Mouse (Mus musculus) heart, postnatal 25 days (tissue): Measurements from ENCODE around the gene Dscam. TPM values are rescaled to one million over a fixed set of nuclear protein-coding genes. Genes with fewer than 3 reads are reported as not detected.

ENCODE experiments used
- DNase-seq: peaks from one replicate; pipeline ENCODE4 v3.0.0; 2022; ENCODE audit warnings: low spot score
- intact Hi-C: fragments of 180-260 bp; cut with DNase I; formaldehyde crosslinking; loops from one replicate; pipeline ENCODE4 v1.15.1; 2025
- total RNA-seq, 2 experiments: library from RNA; stranded (reverse); gene quantifications; 2 replicates each; pipeline ENCODE4 v1.2.3; 2021

Dscam gene
- total RNA-seq, 2 experiments from 2014 or later = not detected

- intact Hi-C loops = no loop called here
- no peak for DNase-seq
These were observed 200.1 kb downstream of the Dscam start for GRCm38 (mm10) chr16:96970412-96970811.

- no peak for DNase-seq
- intact Hi-C loops = no loop called here
These were observed 200.9 kb downstream of the Dscam start for GRCm38 (mm10) chr16:96969643-96970042.

- DNase-seq = no peak
- intact Hi-C loops = no loop called here
These were observed 201.6 kb downstream of the Dscam start for GRCm38 (mm10) chr16:96968885-96969480.

DNA sequence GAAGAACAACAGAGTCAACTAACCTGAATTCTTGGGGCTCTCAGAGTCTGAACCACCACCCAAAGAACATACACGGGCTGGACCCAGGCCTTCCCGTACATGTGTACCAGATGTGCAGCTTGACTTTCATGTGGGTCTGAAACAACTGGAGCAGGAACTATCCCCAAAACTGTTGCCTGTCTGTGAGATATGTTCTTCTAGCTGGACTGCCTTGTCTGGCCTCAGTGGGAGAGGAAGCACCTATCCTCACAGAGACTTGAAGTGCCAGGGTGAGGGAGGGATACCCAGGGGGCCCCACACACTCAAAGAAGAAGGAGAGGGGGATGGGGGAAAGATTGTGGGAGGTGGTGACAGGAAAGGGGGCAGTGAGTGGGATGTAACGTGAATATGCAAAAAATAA, 210.9 kb downstream of the Dscam start:
- no peak for DNase-seq
- intact Hi-C loops = no loop called here

DNA sequence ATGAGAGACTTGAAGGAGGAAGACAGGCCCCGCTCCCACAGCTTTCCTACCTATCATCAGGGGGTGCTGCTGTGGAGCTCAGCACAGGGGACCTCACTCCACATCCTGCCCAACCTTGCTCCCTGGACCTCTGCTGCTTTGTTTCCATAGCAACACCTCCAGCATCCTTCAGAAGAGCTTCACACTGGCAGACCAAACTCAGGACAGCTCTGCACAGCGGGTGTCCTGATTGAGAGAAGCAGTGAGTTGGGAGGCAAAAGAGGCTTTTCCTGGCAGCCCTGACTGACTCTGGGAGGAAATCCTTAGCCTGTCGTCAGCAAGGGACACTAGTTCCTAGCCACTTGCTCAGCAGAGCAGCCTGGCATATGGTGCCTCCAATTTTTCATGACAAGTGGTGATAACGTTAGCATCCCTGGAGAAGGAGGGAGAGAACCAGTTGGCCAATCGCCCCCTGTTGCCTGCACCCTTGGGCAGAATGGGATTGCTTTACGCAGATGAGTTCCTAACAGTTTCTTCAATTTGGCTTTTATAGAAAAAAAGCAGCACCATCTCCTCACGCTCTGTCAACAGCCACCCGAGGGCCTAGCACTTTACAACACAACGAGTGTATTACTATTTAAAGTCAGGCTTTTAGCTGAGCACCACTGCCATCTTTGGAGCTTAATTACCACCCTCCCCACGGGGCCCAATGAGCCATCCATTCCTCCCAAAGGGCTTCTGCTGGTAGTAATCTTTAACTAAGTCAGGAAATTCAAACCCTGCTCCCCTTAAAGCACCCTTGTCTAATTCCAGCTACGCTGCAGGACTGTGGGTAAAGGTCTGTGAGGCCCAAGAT, 224.9 kb downstream of the Dscam start:
- intact Hi-C loops = no loop called here
- DNase-seq = no peak

DNA sequence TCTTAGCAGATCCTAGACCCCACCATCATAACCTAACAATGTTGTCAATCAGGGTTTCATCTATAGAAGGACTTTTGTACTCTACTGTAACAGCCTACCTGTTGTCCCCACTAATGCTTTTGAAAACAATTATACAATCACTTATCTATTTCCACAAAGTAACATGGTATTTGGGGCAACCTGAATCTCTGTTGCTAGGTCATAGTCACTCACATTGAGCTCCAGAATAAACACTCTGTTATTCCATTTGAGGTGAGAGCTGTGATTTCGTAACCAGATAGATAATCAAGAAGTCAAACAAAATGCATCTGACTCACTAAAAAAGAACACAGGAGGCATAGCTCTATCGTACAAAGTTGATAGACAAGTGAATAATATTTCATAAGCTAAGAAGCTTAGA, 226.9 kb downstream of the Dscam start:
- DNase-seq = no peak
- intact Hi-C loops = no loop called here

- no peak for DNase-seq
- intact Hi-C loops = no loop called here
These were observed 235.8 kb downstream of the Dscam start for GRCm38 (mm10) chr16:96934795-96935194.

DNA sequence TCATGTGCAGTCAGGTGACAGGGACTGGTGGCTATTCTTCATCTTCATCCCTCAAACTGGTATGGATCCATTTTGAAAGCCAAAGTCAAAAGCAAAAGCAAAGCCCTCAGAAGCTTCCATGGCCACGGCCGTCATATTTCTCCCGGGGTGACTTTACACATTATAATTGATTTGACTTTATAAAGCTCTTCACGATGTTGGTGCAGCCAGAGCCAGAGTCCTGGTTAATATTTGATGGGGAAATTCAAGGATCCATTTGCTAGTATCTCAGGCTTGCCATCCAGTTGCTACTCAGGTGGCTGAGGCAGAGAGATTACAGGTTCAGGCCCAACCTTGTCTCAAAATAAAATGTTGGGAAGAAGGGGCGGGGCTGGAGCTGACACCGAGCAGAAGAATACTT, 238.3 kb downstream of the Dscam start:
- DNase-seq = no peak
- intact Hi-C loops = no loop called here

DNA sequence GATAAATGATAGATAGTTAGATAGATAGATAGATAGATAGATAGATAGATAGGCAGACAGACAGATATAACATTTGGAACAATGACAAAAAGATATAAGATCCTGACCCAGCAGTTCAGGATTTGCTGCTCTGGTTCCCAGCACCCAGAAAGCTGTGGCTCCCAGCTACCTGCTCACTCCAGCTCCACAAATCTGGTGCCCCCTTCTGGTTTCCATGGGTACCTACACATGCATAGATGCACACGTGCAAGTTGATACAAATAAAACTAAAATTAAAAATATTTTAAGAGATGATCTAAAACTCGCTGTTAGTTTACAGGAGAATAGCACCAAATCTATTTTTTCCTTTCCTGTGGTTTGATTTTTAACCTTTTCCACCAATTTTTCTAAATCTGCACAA, 238.8 kb downstream of the Dscam start:
- intact Hi-C loops = no loop called here
- DNase-seq = no peak

DNA sequence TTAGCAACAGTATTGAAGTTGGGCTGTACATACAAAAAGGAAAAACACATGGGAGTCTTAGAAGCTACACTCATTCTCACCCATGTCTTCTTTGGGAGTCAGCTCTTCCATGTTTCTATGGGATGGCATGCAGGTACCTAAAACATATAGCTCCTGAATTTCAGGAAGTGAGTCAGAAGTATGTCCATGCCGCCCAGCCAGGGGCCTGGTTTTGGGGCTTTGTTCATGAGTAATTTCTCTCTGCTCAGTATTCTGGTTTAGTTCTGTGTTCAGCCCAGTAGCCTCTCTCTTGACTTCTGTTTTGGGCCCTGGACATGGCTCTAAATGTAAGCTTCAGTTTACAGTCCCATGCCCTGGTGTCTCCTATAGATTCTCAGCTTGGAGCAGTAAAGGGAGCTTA, 242.5 kb downstream of the Dscam start:
- DNase-seq = no peak
- intact Hi-C loops = no loop called here

GRCm38 (mm10) chr16:96927408-96927807, 243.1 kb downstream of the Dscam start:
- DNase-seq = no peak
- intact Hi-C loops = no loop called here

DNA sequence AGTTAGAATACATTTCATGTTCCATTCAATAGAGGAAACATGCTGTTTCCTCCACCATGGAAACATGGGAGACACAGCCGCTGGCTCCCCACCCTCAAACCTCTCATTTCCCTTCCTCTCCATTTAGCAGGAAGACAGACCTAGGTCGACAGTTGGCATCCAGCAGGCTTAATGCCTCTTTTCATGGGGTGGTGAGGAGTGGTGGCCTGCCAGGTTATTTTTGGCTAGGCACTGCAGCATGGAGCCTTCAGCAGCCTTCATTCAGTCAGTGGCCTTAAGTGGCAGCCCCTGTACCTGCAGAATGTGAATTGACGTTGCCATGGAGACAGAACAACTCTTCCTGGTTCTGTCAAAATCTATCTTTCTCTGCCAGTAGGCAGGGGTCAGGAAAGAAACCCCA, 243.6 kb downstream of the Dscam start:
- intact Hi-C loops = no loop called here
- no peak for DNase-seq

- DNase-seq = no peak
- intact Hi-C loops = no loop called here
These were observed 246.6 kb downstream of the Dscam start for GRCm38 (mm10) chr16:96923941-96924340.

GRCm38 (mm10) chr16:96914495-96914894, 256.1 kb downstream of the Dscam start:
- intact Hi-C loops = no loop called here
- no peak for DNase-seq

GRCm38 (mm10) chr16:96912836-96913235, 257.7 kb downstream of the Dscam start:
- DNase-seq = no peak
- intact Hi-C loops = no loop called here

GRCm38 (mm10) chr16:96912103-96912502, 258.4 kb downstream of the Dscam start:
- DNase-seq = no peak
- intact Hi-C loops = no loop called here

DNA sequence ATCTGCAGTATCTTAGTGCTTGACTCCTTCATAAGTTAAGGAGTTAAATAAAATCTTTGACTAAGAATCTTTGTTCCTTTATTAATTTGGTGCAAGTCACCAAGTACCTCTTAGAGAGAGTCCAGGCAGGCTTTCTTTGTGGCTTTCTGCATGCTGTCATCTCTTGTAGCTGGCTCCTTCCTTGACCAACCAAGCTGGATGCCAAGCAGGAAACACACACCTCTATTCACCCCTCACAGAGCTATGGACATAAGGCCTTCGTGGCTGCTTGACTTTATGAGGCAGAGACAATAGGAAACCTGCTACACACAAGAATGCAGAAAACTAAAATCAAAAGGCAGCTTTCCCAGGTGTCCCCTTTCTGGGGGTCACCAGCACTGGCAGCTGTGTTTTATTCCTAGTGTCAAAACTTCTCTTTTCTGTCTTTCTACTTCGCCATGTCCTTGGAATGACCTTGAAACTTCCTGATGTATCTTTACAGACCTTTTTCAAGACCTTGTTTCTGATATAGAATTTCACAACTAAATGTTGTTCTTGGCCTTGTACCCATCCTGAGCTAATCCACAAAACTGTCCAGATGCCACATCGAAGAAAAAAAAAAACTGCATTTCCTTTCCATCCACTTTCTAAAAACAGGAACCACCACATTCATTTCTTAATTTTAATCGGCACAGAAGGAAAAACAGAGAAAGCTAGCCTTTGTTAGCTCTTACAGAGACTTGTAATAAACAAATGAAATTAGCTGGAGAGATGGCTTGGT, 260.0 kb downstream of the Dscam start:
- intact Hi-C loops = no loop called here
- no peak for DNase-seq

- DNase-seq = no peak
- intact Hi-C loops = no loop called here
These were observed 262.7 kb downstream of the Dscam start for GRCm38 (mm10) chr16:96907818-96908217.

DNA sequence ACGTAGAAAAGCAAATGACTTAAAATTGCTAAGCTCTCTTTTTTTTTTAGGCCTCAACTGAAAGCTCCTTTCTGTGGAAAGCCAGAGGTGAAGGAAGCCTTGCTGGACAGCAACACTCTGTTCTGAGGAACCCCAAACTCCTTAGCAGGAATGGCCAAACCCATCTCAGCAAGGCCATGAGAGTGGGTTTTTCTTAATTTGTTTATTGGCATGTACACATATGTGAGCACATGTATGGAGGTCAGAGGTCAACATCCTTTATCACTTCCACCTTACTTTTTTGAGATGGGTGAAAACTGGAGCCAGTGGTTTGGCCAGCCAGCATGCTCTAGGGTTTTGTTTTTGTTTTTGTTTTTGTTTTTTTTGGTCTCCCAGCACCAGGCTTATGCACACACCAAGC, 263.5 kb downstream of the Dscam start:
- intact Hi-C loops = no loop called here

GRCm38 (mm10) chr16:96906630-96907029, 263.9 kb downstream of the Dscam start:
- intact Hi-C loops = no loop called here
- DNase-seq = no peak

More for the DNA sequence above, 263.5 kb downstream of the Dscam start:
- no peak for DNase-seq

- DNase-seq = no peak
- intact Hi-C loops = no loop called here
These were observed 265.8 kb downstream of the Dscam start for GRCm38 (mm10) chr16:96904761-96905160.
